Mouse (Mus musculus) skeletal muscle tissue, postnatal 0 days (tissue): ENCODE data around the gene Fbxo17. TPM values are rescaled to one million over a fixed set of nuclear protein-coding genes. Genes with fewer than 3 reads are reported as not detected.

Experiments
- polyA plus RNA-seq: library from polyadenylated mRNA; unstranded; fragments of >200 nt; fragmentation: Nextera tagmentation; extraction: Ambion mirVana; gene quantifications from 2 replicates; pipeline ENCODE4 v1.2.1, GENCODE M21; 2015

The Fbxo17 gene
- 31.7 and 38.9 TPM in 2 replicates for polyA plus RNA-seq

DNA sequence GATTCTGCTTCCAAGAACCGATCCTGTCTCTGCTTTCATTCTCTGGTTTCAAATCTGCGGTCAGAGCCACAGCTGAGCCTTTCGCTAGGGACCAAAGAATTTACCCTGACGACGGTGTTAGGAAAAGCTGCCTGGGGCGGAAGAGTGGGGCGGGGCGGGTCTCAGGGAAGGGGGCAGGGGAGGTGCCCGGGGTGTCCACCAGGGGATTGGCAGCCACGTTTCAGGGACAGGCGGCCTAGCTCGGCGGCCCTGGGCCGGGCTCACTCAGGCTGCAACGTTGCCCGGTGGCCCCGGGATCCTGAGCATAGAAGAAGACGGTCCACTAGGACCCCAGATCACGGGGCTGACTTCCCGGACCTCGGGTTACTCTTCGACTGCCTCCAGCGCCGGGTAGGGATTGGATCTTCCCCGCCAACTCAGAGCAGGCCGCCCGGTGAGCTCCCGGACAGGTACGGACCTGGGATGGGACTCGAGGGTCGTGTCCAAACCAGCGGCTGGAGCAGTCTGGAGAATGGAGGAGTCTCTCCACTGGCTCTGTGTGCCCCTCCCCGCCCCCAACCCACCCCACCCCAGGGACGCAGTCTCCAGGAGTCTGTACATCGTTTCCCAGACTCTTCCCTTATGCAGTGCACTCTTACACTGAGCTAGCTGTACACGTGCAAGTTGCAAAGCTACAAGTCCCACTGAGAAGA is at the start of gene Fbxo17:
TSS of gene Fbxo17 (plus strand) at position 215 of the 692 bp plus-strand sequence.

GRCm38 (mm10) chr7:28692545-28693320 is 23.9 kb upstream of the Fbxo17 start, which contains the start of gene Fbxo27:
Fbxo27 (plus strand) TSS chr7:28692849.

DNA sequence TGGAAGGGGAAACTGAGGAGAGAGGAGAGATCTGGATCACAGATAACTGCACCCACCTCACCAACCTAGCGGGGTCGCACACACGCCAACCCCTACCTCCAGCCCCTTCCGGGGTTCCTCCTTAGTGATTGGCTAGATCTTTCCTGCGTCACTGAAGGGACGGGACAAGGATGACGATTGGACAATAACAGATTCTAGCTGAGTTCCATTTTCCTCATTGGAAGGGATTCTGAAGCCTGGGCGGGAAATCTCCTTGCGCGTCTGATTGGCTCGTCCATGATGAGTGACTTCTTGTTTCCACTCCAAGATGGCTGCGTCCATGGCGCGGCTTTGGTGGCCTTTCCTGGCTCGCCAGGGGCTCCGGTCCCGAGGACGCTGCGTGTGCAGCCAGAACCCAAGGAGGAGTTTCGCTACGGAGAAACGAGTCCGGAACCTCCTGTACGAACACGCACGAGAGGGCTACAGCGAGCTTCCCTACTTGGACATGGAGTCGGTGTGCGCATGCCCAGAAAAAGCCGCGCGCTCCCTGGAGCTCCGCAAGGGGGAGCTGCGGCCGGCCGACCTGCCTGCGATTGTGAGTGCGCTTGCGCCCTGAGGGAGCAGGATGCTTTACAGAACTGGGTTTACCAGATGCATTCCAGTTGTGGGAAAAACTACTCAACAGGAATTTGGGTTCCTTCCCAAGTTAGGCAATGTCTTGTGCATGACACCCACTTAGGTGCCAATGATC is 25.3 kb downstream of the Fbxo17 start, which contains the start of the genes Mrps12 and Sars2:
TSS of gene Mrps12 (minus strand) at position 112 of the 730 bp plus-strand sequence.
TSS of gene Sars2 (plus strand) at position 284 of the 730 bp plus-strand sequence.

DNA sequence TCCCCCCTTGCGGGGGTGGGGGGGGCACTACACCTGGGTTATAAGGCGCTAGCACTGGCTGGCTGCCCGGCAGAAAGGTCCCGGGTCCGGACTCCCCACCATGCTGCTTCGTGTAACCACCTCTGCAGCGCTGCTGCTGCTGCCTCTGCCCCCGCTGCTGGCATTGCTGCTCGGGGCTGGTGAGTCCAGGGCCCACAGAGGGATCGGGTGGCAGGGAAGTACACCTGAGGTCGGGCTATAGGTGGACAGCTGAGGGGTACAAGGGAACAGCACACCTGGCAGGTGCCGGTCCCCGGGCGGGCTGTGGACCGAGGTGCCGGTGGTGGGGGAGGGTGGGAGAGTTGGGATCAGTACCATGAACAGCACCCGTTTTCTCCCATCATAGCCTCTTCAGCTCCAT is 39.5 kb downstream of the Fbxo17 start, which contains the start of gene Ccer2:
TSS of gene Ccer2 (plus strand) at position 96 of the 400 bp plus-strand sequence.

DNA sequence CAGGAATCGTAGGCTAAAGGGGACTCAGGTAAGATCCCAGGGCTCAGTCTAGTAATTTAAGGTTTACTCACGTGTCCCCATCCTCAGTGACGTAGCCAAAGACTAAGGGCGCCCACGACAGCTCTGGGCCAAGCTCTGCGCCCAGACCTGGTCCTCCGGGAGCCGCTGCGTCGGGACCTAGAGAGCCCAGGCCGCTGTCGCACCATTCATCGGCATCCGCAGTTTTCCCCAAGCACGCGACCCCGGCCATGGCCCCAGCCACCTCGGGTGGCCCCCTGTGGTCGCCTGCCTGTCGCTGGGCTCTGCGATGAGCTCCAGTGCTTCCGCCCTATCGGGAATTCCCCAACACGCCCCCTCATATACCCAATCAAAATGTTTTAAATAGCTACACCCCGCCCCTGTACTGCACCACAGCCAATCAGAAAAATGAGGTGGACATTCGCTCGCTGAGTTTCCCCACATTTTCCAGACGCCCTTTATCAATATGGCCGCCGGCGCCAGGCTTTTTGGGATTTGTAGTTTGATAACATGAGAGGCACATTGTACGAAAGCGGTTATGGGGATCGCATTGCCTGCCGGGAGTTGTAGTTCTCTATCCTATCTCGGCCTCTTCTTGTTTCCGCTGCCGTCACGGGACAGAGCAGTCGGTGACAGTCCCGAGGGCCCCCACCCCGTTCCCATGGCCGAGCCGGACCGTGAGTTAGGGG is 49.7 kb downstream of the Fbxo17 start, which contains the start of gene Sirt2:
TSS of gene Sirt2 (plus strand) at position 563 of the 707 bp plus-strand sequence.

GRCm38 (mm10) chr7:28767462-28767965 is 50.9 kb downstream of the Fbxo17 start, which contains the start of gene Nfkbib:
Nfkbib (minus strand) TSS chr7:28767512.

Other genes with a start within 250 kb of the Fbxo17 start
- not detected in 2 replicates for gene Ifnl2, start 206.3 kb upstream of the Fbxo17 start, polyA plus RNA-seq
- gene Ifnl3, start 194.0 kb upstream of the Fbxo17 start, polyA plus RNA-seq: not detected in 2 replicates
- not detected in 2 replicates for gene Sycn, start 175.9 kb upstream of the Fbxo17 start, polyA plus RNA-seq
- 1.8 TPM in 1 of 2 replicates, not detected in the other for gene Nccrp1, start 169.6 kb upstream of the Fbxo17 start, polyA plus RNA-seq
- gene Samd4b, start 118.7 kb upstream of the Fbxo17 start, polyA plus RNA-seq: 11.0 and 11.5 TPM in 2 replicates
- 5.7 and 6.5 TPM in 2 replicates for gene Pak4, start 118.6 kb upstream of the Fbxo17 start, polyA plus RNA-seq
- 0.77 TPM in 1 of 2 replicates, not detected in the other for gene Acp7, start 85.5 kb upstream of the Fbxo17 start, polyA plus RNA-seq
- 1.9 and 2.6 TPM in 2 replicates for gene Fbxo27, start 24.0 kb upstream of the Fbxo17 start, polyA plus RNA-seq
- gene Mrps12, start 25.0 kb downstream of the Fbxo17 start, polyA plus RNA-seq: 81.3 and 93.6 TPM in 2 replicates
- 17.2 and 19.4 TPM in 2 replicates for gene Sars2, start 25.2 kb downstream of the Fbxo17 start, polyA plus RNA-seq
- not detected in 2 replicates for gene Ccer2, start 39.4 kb downstream of the Fbxo17 start, polyA plus RNA-seq
- 62.9 and 66.0 TPM in 2 replicates for gene Sirt2, start 49.9 kb downstream of the Fbxo17 start, polyA plus RNA-seq
- gene Nfkbib, start 50.7 kb downstream of the Fbxo17 start, polyA plus RNA-seq: 30.2 and 30.6 TPM in 2 replicates
- 2.5 and 3.7 TPM in 2 replicates for gene Rinl, start 72.2 kb downstream of the Fbxo17 start, polyA plus RNA-seq
- gene Hnrnpl, start 91.7 kb downstream of the Fbxo17 start, polyA plus RNA-seq: 135 and 152 TPM in 2 replicates
- gene Ech1, start 108.4 kb downstream of the Fbxo17 start, polyA plus RNA-seq: 346 and 375 TPM in 2 replicates
- gene Lgals4, start 117.0 kb downstream of the Fbxo17 start, polyA plus RNA-seq: 11.0 and 14.1 TPM in 2 replicates
- gene Lgals7, start 147.0 kb downstream of the Fbxo17 start, polyA plus RNA-seq: 0.90 and 22.5 TPM in 2 replicates
- gene Capn12, start 164.6 kb downstream of the Fbxo17 start, polyA plus RNA-seq: 0.22 and 0.27 TPM in 2 replicates
- gene Actn4, start 245.5 kb downstream of the Fbxo17 start, polyA plus RNA-seq: 91.4 and 114 TPM in 2 replicates